Mouse (Mus musculus) neural tube, embryonic 14.5 days (tissue): ENCODE measurements around the gene Vps26c. TPM values are rescaled to one million over a fixed set of nuclear protein-coding genes. Genes with fewer than 3 reads are reported as not detected.

Experiments
- ATAC-seq: fragments of 200-750 bp; cut with Nextera tagmentation; 2 replicates; pipeline ENCODE4 v1.8.0; 2017; ENCODE audit warnings: low read depth, mild to moderate bottlenecking, moderate TSS enrichment, moderate library complexity
- H3K27ac ChIP-seq: fragments of 300-500 bp; sonication (generic); 2 replicates; pipeline ENCODE4 v1.5.1; 2014; ENCODE audit warnings: low read depth, mild to moderate bottlenecking, control low read depth, low read length, moderate library complexity, mixed read lengths
- H3K27me3 ChIP-seq: fragments of 300-500 bp; sonication (generic); 2 replicates; pipeline ENCODE4 v1.6.1; 2014; ENCODE audit warnings: low read length; ENCODE audit not compliant: control insufficient read depth, insufficient read depth
- H3K36me3 ChIP-seq: fragments of 300-500 bp; sonication (generic); 2 replicates; pipeline ENCODE4 v1.6.1; 2014; ENCODE audit warnings: low read length, mixed read lengths; ENCODE audit not compliant: control insufficient read depth, insufficient read depth
- H3K4me1 ChIP-seq: fragments of 300-500 bp; sonication (generic); 2 replicates; pipeline ENCODE4 v1.6.1; 2014; ENCODE audit warnings: low read length; ENCODE audit not compliant: control insufficient read depth, insufficient read depth
- H3K4me2 ChIP-seq: fragments of 300-500 bp; sonication (generic); 2 replicates; pipeline ENCODE4 v1.6.1; 2014; ENCODE audit warnings: mild to moderate bottlenecking, low read depth, low read length, control low read depth
- H3K4me3 ChIP-seq: fragments of 300-500 bp; sonication (generic); 2 replicates; pipeline ENCODE4 v1.5.1; 2014; ENCODE audit warnings: low read depth, low read length, control low read depth, mixed read lengths
- H3K9ac ChIP-seq: fragments of 300-500 bp; sonication (generic); replicated peaks from 2 replicates; pipeline ENCODE4 v1.6.1; 2014; ENCODE audit warnings: low read depth, mild to moderate bottlenecking, control low read depth, low read length, mixed read lengths
- H3K9me3 ChIP-seq: fragments of 300-500 bp; sonication (generic); 2 replicates; pipeline ENCODE4 v1.6.1; 2016; ENCODE audit warnings: low read length; ENCODE audit not compliant: control insufficient read depth
- WGBS: fragments of 180-500 bp; shearing (Covaris S2); extraction: QIAGEN DNeasy Blood & Tissue Kit; methylation state at CpG from one replicate; pipeline ENCODE4 v1.1.7; 2014; 5-methylcytosine and 5-hydroxymethylcytosine counted together
- polyA plus RNA-seq: library from polyadenylated mRNA; unstranded; fragments of >200 nt; fragmentation: Nextera tagmentation; extraction: Ambion mirVana; gene quantifications from 2 replicates; pipeline ENCODE4 v1.2.1, GENCODE M21; 2014

Vps26c gene
- polyA plus RNA-seq, 1 experiment from 2014 or later = 101 TPM

DNA sequence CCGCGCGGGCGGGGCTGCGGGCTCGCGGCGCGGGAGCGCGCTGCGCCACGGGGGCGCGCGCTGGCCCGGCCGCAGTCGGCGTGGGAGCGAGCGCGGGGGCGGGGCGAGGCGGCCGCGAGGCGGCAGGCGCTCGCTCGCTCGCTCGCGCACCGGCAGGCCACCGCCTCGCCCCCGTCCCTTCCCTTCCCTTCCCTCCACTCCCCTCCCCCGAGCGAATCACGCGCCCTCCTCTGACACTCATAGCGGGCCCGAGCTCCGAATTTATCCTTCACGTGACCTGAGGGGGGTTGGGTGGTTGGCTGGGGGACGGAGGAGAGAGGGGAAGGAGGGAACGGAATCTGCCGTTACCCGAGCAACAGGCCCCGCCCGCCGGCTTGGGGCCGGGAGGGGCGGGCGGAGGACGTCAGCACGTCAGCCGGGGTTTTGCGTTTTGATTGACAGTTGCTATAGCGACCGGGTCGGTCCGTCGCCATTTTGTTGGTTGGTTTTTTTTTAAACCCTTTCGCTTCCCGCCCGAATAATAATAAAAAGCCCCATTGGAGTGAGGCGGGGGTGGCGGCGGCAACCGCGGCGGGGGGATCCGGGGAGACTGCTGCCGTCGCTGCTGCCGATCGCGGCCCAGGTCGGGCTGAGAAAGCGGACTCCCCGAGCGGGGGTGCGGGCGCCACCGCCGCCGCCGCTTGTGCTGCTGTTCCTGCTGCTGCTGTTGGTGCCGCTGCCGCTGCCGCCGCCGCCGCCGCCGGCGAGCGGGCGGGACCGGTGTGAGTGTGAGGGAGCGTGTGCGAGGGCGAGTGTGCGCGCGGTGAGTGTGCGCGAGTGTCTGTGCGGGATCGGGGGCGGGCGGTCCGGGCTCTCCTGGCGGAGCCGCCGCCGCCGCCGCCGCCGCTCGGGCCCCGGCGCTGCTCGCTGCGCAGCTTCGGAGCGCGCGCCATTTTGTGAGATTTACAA, 42.9 kb upstream of the Vps26c start, which contains the start of gene Dyrk1a:
Dyrk1a (plus strand) TSS at position 782 of the 948 bp plus-strand sequence.
- H3K27ac ChIP-seq = peak within 1 kb of the TSS; percentile 100
- H3K9ac ChIP-seq = peak within 1 kb of the TSS; percentile 98
- peak within 1 kb of the TSS; percentile 99 for H3K4me3 ChIP-seq
- peaks cover 24% of the 10 kb centered on the region for H3K4me1 ChIP-seq
- H3K36me3 ChIP-seq = no peaks in the 10 kb centered on the region
- H3K9me3 ChIP-seq = no peaks in the 10 kb centered on the region
- H3K4me2 ChIP-seq = peak within 1 kb of the TSS; percentile 80
- ATAC-seq = peak; percentile 93
- no peaks in the 10 kb centered on the region for H3K27me3 ChIP-seq
- WGBS = under 1% methylated on average over 75 of the region's 133 CpGs

DNA sequence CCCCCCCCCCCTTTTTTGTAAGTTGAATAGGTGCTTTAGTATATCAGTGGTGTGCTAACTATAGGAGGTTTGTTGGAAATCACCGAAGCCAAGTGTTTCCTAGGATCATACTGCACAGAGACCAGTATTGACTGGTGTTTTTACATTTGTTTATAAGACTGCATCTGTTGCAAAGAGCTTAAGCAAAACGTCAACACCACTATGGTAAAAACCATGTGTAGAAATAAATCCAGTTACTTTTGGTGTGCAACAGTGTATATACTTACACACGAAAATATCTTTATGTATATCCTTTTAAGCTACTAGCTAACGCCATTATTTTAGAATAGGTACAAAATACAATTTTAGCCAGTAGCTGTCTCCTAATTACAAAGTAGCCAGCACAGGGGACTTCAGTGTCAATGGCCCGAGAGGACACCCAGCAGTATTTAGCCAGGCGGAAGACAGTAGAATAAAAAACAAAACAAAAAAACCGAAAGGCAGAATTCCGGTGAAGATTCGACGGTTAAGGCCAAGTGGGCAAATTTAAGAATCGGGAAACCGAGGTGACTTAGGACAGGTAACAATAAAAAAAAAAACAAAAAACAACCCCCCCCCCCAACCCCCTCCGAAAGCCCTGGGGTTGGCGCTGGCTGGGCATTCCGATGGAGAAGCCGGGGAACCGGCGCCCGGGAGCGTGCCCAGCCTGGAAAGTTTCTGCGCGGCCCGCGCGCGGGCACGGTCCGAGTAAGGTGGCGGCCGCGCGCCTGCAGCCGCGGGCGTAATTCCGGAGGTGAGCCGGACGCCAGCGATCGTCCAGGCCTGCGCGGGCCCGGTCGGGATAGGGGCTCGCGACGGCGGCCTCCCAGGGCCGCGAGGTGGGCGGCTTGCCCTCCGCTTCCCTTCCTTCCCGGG, 42.0 kb upstream of the Vps26c start:
- Histone ChIP-seq H3K9me3 (no peaks in the 10 kb centered on the region), H3K4me2 (peak overlapping the region; percentile 57), H3K4me1 (peaks cover 19% of the 10 kb centered on the region), H3K36me3 (no peaks in the 10 kb centered on the region), H3K27ac (peak overlapping the region; percentile 100), H3K9ac (peak overlapping the region; percentile 74), H3K27me3 (no peaks in the 10 kb centered on the region), H3K4me3 (peak overlapping the region; percentile 99)
- ATAC-seq = peak; percentile 82
- WGBS = 2% methylated on average over 49 of the region's 53 CpGs

DNA sequence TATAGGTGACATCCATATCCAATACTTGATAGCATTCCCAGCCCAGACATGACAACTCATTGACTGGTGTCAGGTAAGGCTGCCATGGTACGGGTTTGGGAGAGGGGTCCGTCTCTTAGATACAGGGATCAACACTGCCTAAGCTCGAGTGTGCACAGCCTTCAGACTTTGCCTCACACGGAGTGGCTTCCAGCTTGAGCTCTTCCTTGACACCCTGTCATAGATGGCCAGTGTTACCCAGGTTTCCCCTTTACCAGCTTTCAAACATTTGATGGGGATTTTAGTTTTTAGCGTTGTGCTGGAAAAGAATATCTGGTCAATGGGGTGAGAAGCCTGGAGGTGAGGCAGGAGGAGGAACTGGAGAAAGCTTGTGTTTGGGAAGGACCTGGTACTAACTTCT, 41.1 kb upstream of the Vps26c start:
- no peak for ATAC-seq
- peaks cover 14% of the 10 kb centered on the region for H3K4me1 ChIP-seq
- H3K9ac ChIP-seq = no peak overlapping the region
- H3K9me3 ChIP-seq = no peaks in the 10 kb centered on the region
- H3K4me2 ChIP-seq = no peak overlapping the region
- H3K4me3 ChIP-seq = no peak overlapping the region
- H3K36me3 ChIP-seq = no peaks in the 10 kb centered on the region
- WGBS = 80% methylated on average over 5 of the region's 5 CpGs
- no peaks in the 10 kb centered on the region for H3K27me3 ChIP-seq
- H3K27ac ChIP-seq = no peak overlapping the region

DNA sequence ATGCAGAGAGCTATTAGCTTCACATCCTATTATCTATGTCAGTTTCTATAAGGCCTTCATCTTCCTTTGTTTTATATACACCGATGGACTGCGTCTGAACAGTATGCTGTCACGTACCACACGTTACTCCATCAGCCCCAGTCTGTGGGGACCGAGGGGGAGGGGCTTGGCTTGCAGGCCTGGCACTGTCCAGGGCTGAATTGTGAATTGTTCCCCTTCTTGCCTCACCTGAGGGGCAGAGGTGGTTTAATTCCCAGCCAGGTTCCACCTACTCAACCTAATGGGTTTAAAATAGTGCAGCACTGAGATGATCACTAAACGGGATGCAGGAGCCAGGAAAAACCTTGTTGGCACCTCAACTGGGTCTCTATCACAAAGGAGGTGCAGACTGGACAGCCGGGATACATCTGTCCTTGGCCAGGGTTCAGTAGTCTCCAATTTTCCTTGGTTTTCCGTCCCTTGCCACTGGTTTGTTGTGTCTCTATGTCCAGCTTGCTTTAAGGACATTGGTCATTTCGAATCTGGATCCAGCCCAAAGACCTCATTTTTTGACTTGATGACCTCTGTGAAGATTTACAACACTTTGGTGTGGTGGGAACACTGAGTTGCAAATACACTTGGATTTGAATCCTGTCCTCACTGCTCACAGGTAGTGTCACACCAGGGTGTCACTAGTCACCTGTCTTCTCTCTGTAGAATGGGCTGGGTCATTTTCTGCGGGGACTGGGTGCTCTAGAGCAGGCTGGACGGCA, 40.4 kb upstream of the Vps26c start:
- no peak overlapping the region for H3K27ac ChIP-seq
- no peaks in the 10 kb centered on the region for H3K36me3 ChIP-seq
- no peaks in the 10 kb centered on the region for H3K9me3 ChIP-seq
- no peak overlapping the region for H3K4me3 ChIP-seq
- peaks cover 7% of the 10 kb centered on the region for H3K4me1 ChIP-seq
- ATAC-seq = no peak
- H3K4me2 ChIP-seq = no peak overlapping the region
- H3K27me3 ChIP-seq = no peaks in the 10 kb centered on the region
- 84% methylated on average over 11 of the region's 11 CpGs for WGBS
- no peak overlapping the region for H3K9ac ChIP-seq

DNA sequence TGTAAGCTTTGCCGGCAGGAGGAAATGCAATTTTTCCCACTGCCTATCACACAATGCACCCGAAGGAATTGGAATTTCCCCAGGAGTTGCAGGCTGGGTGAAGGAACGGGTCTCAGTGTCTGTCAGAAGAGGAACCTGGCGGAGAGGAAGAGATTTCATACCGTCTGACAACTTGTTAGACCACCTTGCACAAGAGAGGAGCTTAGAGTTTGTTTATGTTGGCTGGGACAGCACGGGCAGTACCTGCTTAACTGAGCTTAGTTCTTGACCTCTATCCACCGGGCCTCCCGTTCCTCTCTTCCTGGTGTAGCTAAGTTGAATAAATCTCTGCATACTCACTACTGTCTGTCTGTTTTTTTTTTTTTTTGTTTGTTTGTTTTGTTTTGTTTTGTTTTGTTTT, 39.5 kb upstream of the Vps26c start:
- 79% methylated on average over 8 of the region's 8 CpGs for WGBS
- no peak overlapping the region for H3K9ac ChIP-seq
- no peaks in the 10 kb centered on the region for H3K27me3 ChIP-seq
- no peak overlapping the region for H3K4me2 ChIP-seq
- ATAC-seq = no peak
- H3K36me3 ChIP-seq = no peaks in the 10 kb centered on the region
- H3K9me3 ChIP-seq = no peaks in the 10 kb centered on the region
- no peak overlapping the region for H3K27ac ChIP-seq
- no peaks in the 10 kb centered on the region; the same call in 1 of the 2 replicates for H3K4me1 ChIP-seq
- H3K4me3 ChIP-seq = no peak overlapping the region

DNA sequence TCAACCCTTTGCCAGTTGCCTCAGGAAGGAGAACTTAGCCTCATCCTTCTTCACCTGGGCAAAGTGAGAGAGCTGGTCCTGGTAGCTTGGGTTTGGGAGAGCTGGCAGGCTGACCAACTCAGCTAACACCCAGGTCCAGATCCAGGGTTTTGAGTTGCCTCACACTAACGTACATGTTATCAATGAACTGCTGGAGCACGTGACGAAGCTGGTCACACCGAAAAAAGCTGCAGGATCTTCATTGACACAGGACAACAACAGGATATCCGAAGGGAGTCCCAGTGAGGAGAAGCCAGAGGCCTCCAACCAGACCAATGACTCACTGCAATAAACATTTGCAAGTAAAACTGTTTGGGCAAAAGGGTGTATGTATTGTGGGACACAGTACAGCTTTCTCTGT, 34.0 kb upstream of the Vps26c start:
- H3K9me3 ChIP-seq = no peaks in the 10 kb centered on the region
- no peak overlapping the region for H3K4me2 ChIP-seq
- no peaks in the 10 kb centered on the region for H3K27me3 ChIP-seq
- ATAC-seq = no peak
- H3K4me3 ChIP-seq = no peak overlapping the region
- 80% methylated on average over 5 of the region's 5 CpGs for WGBS
- H3K27ac ChIP-seq = no peak overlapping the region
- H3K36me3 ChIP-seq = no peaks in the 10 kb centered on the region
- no peak overlapping the region for H3K9ac ChIP-seq
- H3K4me1 ChIP-seq = no peaks in the 10 kb centered on the region

DNA sequence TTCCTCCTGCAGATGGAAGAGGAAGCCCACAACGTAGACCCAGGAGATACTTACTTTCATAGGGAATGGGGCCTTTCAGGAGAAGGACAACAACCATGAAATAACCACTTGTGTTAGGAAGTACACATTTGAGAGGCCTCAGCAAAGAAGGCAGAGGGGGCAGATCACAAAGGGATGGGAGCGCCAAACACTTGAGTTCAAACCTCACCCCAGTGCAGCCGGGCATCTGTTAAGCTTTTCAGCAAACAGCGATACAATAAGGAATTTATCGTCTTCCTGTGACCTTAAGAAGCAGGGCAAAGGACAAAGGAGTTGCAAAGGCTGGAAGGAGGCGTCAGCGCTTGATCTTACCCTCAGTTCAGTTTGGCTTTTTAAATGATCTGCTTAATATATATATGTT, 33.2 kb upstream of the Vps26c start:
- no peak overlapping the region for H3K27ac ChIP-seq
- H3K4me3 ChIP-seq = no peak overlapping the region
- no peak overlapping the region for H3K9ac ChIP-seq
- no peak overlapping the region for H3K4me2 ChIP-seq
- H3K36me3 ChIP-seq = no peaks in the 10 kb centered on the region
- no peaks in the 10 kb centered on the region for H3K27me3 ChIP-seq
- no peaks in the 10 kb centered on the region for H3K4me1 ChIP-seq
- no peak for ATAC-seq
- WGBS = 68% methylated on average over 7 of the region's 7 CpGs
- no peaks in the 10 kb centered on the region for H3K9me3 ChIP-seq

DNA sequence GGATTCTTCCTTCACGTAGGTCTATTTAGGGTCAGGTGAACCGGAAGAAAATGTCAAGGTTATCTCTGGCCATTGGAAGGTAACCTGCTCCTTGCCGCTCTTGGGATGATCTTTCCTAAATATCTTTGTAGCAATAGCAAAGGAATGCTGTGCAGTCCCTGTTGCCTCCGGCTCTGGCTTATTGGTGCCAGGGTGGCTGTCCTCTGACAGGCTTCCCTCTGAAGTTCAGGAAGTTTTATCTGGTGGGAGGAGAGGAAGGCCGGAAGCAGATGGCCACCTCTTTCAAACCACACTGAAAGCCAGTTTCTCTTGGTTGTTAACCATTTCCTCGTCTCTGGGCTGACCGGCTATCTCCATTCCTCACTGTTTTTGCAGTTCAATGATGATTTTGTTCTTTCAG, 32.7 kb upstream of the Vps26c start:
- Histone ChIP-seq H3K27me3 (no peaks in the 10 kb centered on the region), H3K4me1 (no peaks in the 10 kb centered on the region), H3K4me3 (no peak overlapping the region), H3K27ac (no peak overlapping the region), H3K4me2 (no peak overlapping the region), H3K9me3 (no peaks in the 10 kb centered on the region), H3K36me3 (no peaks in the 10 kb centered on the region), H3K9ac (no peak overlapping the region)
- no peak for ATAC-seq
- 67% methylated on average over 7 of the region's 7 CpGs for WGBS
